Mouse (Mus musculus) heart, embryonic 16.5 days (tissue): ENCODE data around the gene Marc1. TPM values are rescaled to one million over a fixed set of nuclear protein-coding genes. Genes with fewer than 3 reads are reported as not detected.

Experiments
- ATAC-seq: fragments of 200-750 bp; cut with Nextera tagmentation; replicated peaks from 2 replicates; pipeline ENCODE4 v1.8.0; 2017; ENCODE audit warnings: moderate number of reproducible peaks; ENCODE audit not compliant: insufficient read depth, low FRiP score; ENCODE audit errors: extremely low read depth
- H3K27ac ChIP-seq: fragments of 300-500 bp; sonication (generic); 2 replicates; pipeline ENCODE4 v1.5.1; 2014; ENCODE audit warnings: mild to moderate bottlenecking, low read length, control low read depth, moderate library complexity
- H3K27me3 ChIP-seq: fragments of 300-500 bp; sonication (generic); 2 replicates; pipeline ENCODE4 v1.6.1; 2014; ENCODE audit warnings: low read length, mixed read lengths; ENCODE audit not compliant: control insufficient read depth, insufficient read depth
- H3K36me3 ChIP-seq: fragments of 300-500 bp; sonication (generic); 2 replicates; pipeline ENCODE4 v1.6.1; 2014; ENCODE audit not compliant: control insufficient read depth, insufficient read depth
- H3K4me1 ChIP-seq: fragments of 300-500 bp; sonication (generic); 2 replicates; pipeline ENCODE4 v1.6.1; 2014; ENCODE audit warnings: low read length, mixed read lengths; ENCODE audit not compliant: control insufficient read depth, insufficient read depth
- H3K4me2 ChIP-seq: fragments of 300-500 bp; sonication (generic); 2 replicates; pipeline ENCODE4 v1.6.1; 2014; ENCODE audit warnings: low read depth, mild to moderate bottlenecking, control low read depth, low read length
- H3K4me3 ChIP-seq: fragments of 300-500 bp; sonication (generic); 2 replicates; pipeline ENCODE4 v1.5.1; 2014; ENCODE audit warnings: mild to moderate bottlenecking, control low read depth, low read length
- H3K9ac ChIP-seq: fragments of 300-500 bp; sonication (generic); 2 replicates; pipeline ENCODE4 v1.6.1; 2014; ENCODE audit warnings: low read length, control low read depth
- H3K9me3 ChIP-seq: fragments of 300-500 bp; sonication (generic); replicated peaks from 2 replicates; pipeline ENCODE4 v1.6.1; 2016; ENCODE audit warnings: low read length; ENCODE audit not compliant: control insufficient read depth
- WGBS: fragments of 180-500 bp; shearing (Covaris S2); extraction: QIAGEN DNeasy Blood & Tissue Kit; methylation state at CpG from one replicate; pipeline ENCODE4 v1.1.7; 2014; 5-methylcytosine and 5-hydroxymethylcytosine counted together
- polyA plus RNA-seq: library from polyadenylated mRNA; unstranded; fragments of >200 nt; fragmentation: Nextera tagmentation; extraction: Ambion mirVana; gene quantifications from 2 replicates; pipeline ENCODE4 v1.2.1, GENCODE M21; 2015

Marc1 gene
- polyA plus RNA-seq, 1 experiment from 2014 or later = 0.29 TPM

DNA sequence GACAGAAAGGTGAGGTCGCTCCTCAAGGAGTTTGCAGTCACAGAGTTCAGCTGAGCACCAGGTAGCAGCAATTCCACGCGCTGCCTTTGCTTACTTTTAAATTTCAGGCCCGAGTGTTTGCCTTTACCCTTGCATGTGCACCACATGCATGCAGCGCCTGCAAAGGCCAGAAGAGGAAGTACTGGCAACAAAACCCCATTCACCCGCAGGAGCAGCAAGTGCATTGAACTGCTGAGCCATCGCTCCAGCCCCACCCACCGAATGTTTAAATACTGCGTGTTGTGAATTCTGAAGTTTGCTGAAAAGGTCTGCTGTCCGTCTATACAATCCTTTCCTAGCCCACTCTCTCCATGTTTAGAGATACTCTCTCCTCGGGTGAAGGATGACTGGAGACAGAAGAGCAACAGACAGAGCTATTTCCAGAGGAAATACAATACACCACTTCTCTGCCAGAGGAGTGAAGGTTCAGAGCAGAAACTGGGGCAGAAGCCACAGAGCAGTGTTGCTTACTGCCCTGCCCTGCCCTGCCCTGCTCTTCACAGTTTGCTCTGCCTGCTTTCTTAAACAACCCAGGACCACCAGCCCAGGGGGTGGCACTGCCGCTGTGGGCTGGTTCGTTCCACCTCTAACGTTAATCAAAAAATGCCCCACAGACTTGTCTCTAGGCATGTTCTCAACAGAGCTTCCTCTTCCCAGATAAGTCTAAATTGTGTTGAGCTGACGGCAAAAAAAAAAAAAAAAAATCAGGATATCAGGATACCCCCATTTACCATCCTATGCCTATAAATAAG is 3.3 kb downstream of the Marc1 start:
- H3K9ac ChIP-seq = no peak overlapping the region
- no peaks in the 10 kb centered on the region for H3K9me3 ChIP-seq
- no peak overlapping the region for H3K4me2 ChIP-seq
- peaks cover 2% of the 10 kb centered on the region for H3K36me3 ChIP-seq
- no peak overlapping the region for H3K27ac ChIP-seq
- H3K27me3 ChIP-seq = peaks cover 22% of the 10 kb centered on the region
- H3K4me1 ChIP-seq = peaks cover 5% of the 10 kb centered on the region; the same call in 1 of the 2 replicates
- ATAC-seq = no peak
- H3K4me3 ChIP-seq = no peak overlapping the region
- 64% methylated on average over 15 of the region's 15 CpGs for WGBS

DNA sequence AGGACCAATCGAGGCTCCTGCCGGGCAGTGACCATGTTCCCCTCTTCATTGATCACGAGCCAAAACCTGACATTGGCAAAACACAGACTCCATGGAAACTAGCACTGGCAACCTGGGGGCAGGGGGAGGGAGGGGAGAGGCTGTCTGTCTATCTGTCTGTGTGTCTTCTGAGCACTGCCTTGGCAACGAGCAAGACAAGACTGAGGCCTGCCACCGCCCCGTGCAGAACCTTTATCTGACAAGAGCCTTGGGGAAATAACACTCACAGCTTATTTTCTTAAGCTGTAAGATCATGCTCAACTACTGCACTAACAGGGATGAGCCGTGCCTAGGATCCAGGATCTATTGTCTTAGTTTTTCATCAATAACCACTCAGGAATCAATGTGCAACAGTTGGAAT is 4.0 kb downstream of the Marc1 start:
- Histone ChIP-seq H3K4me3 (no peak overlapping the region), H3K4me1 (peaks cover 5% of the 10 kb centered on the region; the same call in 1 of the 2 replicates), H3K27ac (no peak overlapping the region), H3K4me2 (no peak overlapping the region), H3K9me3 (no peaks in the 10 kb centered on the region), H3K9ac (no peak overlapping the region), H3K36me3 (no peaks in the 10 kb centered on the region), H3K27me3 (peaks cover 22% of the 10 kb centered on the region)
- 72% methylated on average over 7 of the region's 7 CpGs for WGBS
- ATAC-seq = no peak

- ATAC-seq = no peak
- Histone ChIP-seq H3K27me3 (peaks cover 16% of the 10 kb centered on the region), H3K4me1 (0 out of 2 replicates have a peak, but pooled peaks cover 2% of the 10 kb centered on the region), H3K36me3 (no peaks in the 10 kb centered on the region), H3K9me3 (peaks cover 5% of the 10 kb centered on the region), H3K9ac (no peak overlapping the region), H3K4me3 (no peak overlapping the region), H3K27ac (no peak overlapping the region), H3K4me2 (no peak overlapping the region)
- 89% methylated on average over 4 of the region's 4 CpGs for WGBS
These were observed 5.4 kb downstream of the Marc1 start for GRCm38 (mm10) chr1:184805749-184806148.

DNA sequence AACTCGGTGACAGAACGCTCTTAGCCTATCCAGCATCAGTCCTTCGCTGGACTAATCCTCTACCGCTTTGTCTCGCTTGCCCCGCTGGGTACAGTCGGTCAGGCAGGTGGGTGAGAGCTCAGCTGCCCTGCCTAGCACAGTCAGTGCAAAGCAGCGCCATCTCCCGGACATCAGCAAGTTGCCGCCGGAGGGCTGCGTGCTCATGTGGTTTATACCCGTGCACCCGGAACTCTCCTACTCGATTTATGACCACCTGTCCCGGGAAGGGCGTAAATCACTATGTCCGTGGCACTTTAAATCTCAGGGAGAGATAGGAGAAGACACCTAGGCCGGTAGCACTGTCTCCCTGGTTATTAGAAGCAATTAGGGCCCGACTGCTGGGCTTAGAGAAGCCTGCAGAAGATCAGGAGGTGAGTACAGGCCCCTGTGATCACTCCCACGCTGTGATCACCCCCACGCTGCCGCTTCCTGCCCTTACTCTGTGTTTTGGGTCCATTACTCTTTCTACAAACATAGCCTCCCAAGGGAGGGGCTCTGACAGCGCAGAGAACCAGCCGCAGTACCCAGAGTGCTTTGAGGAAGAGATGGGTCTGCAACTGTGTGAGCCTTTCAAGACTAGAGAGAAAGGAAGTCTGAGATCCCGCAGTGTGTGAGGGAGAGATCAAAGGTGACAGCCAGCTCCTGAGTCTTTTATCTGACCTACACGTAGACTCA is 17.8 kb downstream of the Marc1 start:
- Histone ChIP-seq H3K4me2 (peak overlapping the region; percentile 48), H3K27me3 (peaks cover 2% of the 10 kb centered on the region; the same call in 1 of the 2 replicates), H3K9me3 (peaks cover 4% of the 10 kb centered on the region; the same call in 1 of the 2 replicates), H3K4me3 (peak overlapping the region; percentile 20), H3K27ac (no peak overlapping the region; the same call in 1 of the 2 replicates), H3K36me3 (no peaks in the 10 kb centered on the region), H3K4me1 (no peaks in the 10 kb centered on the region), H3K9ac (peak overlapping the region; percentile 18; the same call in 1 of the 2 replicates)
- ATAC-seq = peak; percentile 66; the same call in 1 of the 2 replicates
- WGBS = 17% methylated on average over 27 of the region's 27 CpGs

DNA sequence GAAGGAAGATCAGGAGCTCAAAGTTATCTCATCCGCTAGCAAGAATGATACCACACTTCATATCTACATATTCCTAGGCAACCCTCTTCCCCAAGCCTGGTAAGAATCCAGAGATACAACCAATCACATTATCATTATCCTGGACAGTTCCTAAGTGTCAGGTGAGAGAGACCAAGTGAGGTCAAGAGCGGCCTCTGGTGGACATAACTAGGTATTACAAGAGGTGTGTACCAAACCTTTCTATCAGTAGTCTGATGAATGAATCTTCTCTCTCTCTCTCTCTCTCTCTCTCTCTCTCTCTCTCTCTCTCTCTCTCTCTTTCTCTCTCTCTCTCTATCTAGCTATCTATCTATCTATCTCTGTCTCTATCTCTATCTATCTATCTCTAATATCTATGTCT is 20.0 kb downstream of the Marc1 start:
- no peak overlapping the region for H3K4me2 ChIP-seq
- no peak overlapping the region for H3K9ac ChIP-seq
- H3K27me3 ChIP-seq = peaks cover 2% of the 10 kb centered on the region; the same call in 1 of the 2 replicates
- 8% methylated on average over 2 of the region's 2 CpGs for WGBS
- no peaks in the 10 kb centered on the region for H3K9me3 ChIP-seq
- ATAC-seq = no peak
- no peak overlapping the region for H3K4me3 ChIP-seq
- H3K4me1 ChIP-seq = no peaks in the 10 kb centered on the region
- no peak overlapping the region for H3K27ac ChIP-seq
- H3K36me3 ChIP-seq = no peaks in the 10 kb centered on the region

DNA sequence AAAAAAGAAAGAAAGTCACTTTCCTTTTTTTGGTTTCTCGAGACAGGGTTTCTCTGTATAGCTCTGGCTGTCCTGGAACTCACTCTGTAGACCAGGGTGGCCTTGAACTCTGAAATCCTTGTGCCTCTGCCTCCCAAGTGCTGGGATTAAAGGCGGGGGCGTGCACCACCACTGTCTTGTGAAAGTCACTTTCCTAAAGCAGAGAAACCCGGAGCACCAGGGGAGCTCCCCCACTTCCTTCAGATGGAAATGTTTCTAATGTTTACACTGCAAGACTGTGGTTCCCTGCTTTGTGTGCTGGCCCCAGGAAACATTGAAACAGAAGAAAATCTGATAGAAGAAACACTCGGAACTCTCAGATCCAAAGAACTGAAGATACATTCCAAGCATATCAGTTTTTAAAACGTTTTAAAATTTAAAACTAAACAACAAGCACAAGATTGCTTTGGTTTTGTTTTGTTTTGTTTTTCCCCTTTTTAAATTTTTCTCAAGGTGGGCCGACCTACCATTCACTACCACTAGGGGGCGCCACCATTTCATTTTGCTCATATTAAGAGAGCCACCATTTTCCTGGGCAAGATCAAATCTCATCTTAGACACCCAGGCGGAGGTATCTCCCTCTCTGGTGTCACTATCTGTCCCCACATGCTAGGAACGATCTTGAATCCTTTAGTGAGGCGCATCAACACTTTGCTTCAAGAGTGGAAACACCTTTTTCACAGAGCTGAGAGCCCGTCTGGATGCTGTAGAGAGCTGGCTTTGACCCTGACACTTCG is 24.5 kb downstream of the Marc1 start:
- Histone ChIP-seq H3K9ac (no peak overlapping the region), H3K4me3 (no peak overlapping the region), H3K27me3 (peaks cover 2% of the 10 kb centered on the region; the same call in 1 of the 2 replicates), H3K27ac (no peak overlapping the region), H3K9me3 (no peaks in the 10 kb centered on the region), H3K4me2 (no peak overlapping the region), H3K36me3 (no peaks in the 10 kb centered on the region), H3K4me1 (no peaks in the 10 kb centered on the region)
- no peak for ATAC-seq
- 59% methylated on average over 13 of the region's 13 CpGs for WGBS

- Histone ChIP-seq H3K9me3 (no peaks in the 10 kb centered on the region), H3K4me1 (no peaks in the 10 kb centered on the region), H3K27ac (no peak overlapping the region), H3K36me3 (no peaks in the 10 kb centered on the region), H3K4me3 (no peak overlapping the region), H3K4me2 (no peak overlapping the region), H3K9ac (no peak overlapping the region), H3K27me3 (no peaks in the 10 kb centered on the region)
- no peak for ATAC-seq
- WGBS = 62% methylated on average over 4 of the region's 4 CpGs
These were observed 27.5 kb downstream of the Marc1 start for GRCm38 (mm10) chr1:184783641-184784040.

DNA sequence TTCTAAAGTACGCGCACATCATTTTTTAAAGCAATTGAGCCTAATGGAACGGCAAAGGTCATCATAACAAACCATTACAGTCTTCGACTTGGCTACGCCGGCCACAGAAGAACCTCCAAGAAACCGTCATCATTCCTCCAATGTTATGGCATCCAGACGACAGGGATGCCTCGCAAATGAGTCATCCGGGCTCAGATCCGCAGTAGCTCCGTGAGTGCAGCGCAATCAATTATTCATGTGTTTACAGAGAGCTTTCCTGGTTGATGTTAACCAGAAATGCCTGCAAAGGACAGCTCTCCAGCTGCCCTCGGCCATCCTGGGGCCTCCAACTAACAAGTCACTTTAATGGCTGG is 29.0 kb downstream of the Marc1 start:
- Histone ChIP-seq H3K4me2 (no peak overlapping the region), H3K4me1 (no peaks in the 10 kb centered on the region), H3K36me3 (no peaks in the 10 kb centered on the region), H3K27ac (no peak overlapping the region), H3K9me3 (no peaks in the 10 kb centered on the region), H3K4me3 (no peak overlapping the region), H3K9ac (no peak overlapping the region), H3K27me3 (no peaks in the 10 kb centered on the region)
- 38% methylated on average over 14 of the region's 14 CpGs for WGBS
- ATAC-seq = no peak
